Mouse (Mus musculus): ENCODE measurements at regions not wholly inside any gene's neighbourhood (a gene's known extent, or its start where the extent isn't known, plus 50 kb on each side); places are given as distances from the start of the nearest gene placed in this dataset.

- DNase-seq = no peak
Measured at GRCm38 (mm10) chr12:70715836-70716235, 109.5 kb upstream of the Frmd6 start.

GRCm38 (mm10) chr12:70718602-70719001, 106.7 kb upstream of the Frmd6 start:
- DNase-seq = no peak

GRCm38 (mm10) chr12:70719255-70719654, 106.1 kb upstream of the Frmd6 start:
- DNase-seq = no peak

- no peak for DNase-seq
Measured at GRCm38 (mm10) chr12:70720178-70720894, 105.0 kb upstream of the Frmd6 start.

- no peak for DNase-seq
Measured at GRCm38 (mm10) chr12:70725326-70725725, 100.0 kb upstream of the Frmd6 start.

- DNase-seq = peak; percentile 22
Measured at GRCm38 (mm10) chr12:70727496-70728259, 97.6 kb upstream of the Frmd6 start.

GRCm38 (mm10) chr12:70728407-70728806, 96.9 kb upstream of the Frmd6 start:
- DNase-seq = no peak

GRCm38 (mm10) chr12:70729961-70730360, 95.4 kb upstream of the Frmd6 start:
- DNase-seq = no peak

- DNase-seq = no peak
Measured at GRCm38 (mm10) chr12:70731498-70731897, 93.8 kb upstream of the Frmd6 start.

- no peak for DNase-seq
Measured at GRCm38 (mm10) chr12:70732591-70732990, 92.7 kb upstream of the Frmd6 start.

GRCm38 (mm10) chr12:70738554-70738953, 86.8 kb upstream of the Frmd6 start:
- no peak for DNase-seq

- DNase-seq = no peak
Measured at GRCm38 (mm10) chr12:70739316-70739715, 86.0 kb upstream of the Frmd6 start.

- DNase-seq = no peak
Measured at GRCm38 (mm10) chr12:70739766-70740165, 85.5 kb upstream of the Frmd6 start.

- DNase-seq = no peak
Measured at GRCm38 (mm10) chr12:70742836-70743235, 82.5 kb upstream of the Frmd6 start.

GRCm38 (mm10) chr12:70745681-70746080, 79.6 kb upstream of the Frmd6 start:
- no peak for DNase-seq

- no peak for DNase-seq
Measured at GRCm38 (mm10) chr12:70749651-70750050, 75.7 kb upstream of the Frmd6 start.

GRCm38 (mm10) chr12:70750651-70751578, 74.4 kb upstream of the Frmd6 start:
- no peak for DNase-seq

GRCm38 (mm10) chr12:70752266-70752910, 72.9 kb upstream of the Frmd6 start:
- no peak for DNase-seq

GRCm38 (mm10) chr12:70752911-70753290, 72.4 kb upstream of the Frmd6 start:
- no peak for DNase-seq

GRCm38 (mm10) chr12:70753458-70753857, 71.9 kb upstream of the Frmd6 start:
- DNase-seq = no peak

GRCm38 (mm10) chr12:70758080-70758479, 67.2 kb upstream of the Frmd6 start:
- no peak for DNase-seq

GRCm38 (mm10) chr12:70763542-70763941, 61.8 kb upstream of the Frmd6 start:
- no peak for DNase-seq

All from gastrocnemius, postnatal 25 days (tissue).